Mouse (Mus musculus) heart, postnatal 0 days (tissue): ENCODE results near the gene Eif2ak4. TPM values are rescaled to one million over a fixed set of nuclear protein-coding genes. Genes with fewer than 3 reads are reported as not detected.
A peak's percentile ranks its signal among the peaks of the same experiment; 100 is the strongest.

Experiments
- ATAC-seq: fragments of 200-750 bp; cut with Nextera tagmentation; 2 replicates; pipeline ENCODE4 v1.8.0; 2017; ENCODE audit warnings: low read depth, moderate number of reproducible peaks, moderate library complexity; ENCODE audit not compliant: insufficient read depth
- DNase-seq: peaks from one replicate; pipeline ENCODE4 v3.0.0-alpha.2; 2016; ENCODE audit warnings: low spot score
- H3K27ac ChIP-seq: fragments of 300-500 bp; sonication (generic); 2 replicates; pipeline ENCODE4 v1.5.1; 2014; ENCODE audit warnings: low read depth, mild to moderate bottlenecking
- H3K27me3 ChIP-seq: fragments of 300-500 bp; sonication (generic); 2 replicates; pipeline ENCODE4 v1.6.1; 2014; ENCODE audit warnings: low read length, mixed read lengths; ENCODE audit not compliant: control insufficient read depth, insufficient read depth
- H3K36me3 ChIP-seq: fragments of 300-500 bp; sonication (generic); replicated peaks from 2 replicates; pipeline ENCODE4 v1.6.1; 2014; ENCODE audit warnings: low read length, mixed read lengths; ENCODE audit not compliant: control insufficient read depth, insufficient read depth
- H3K4me1 ChIP-seq: fragments of 300-500 bp; sonication (generic); 2 replicates; pipeline ENCODE4 v1.6.1; 2014; ENCODE audit warnings: antibody characterized with exemption; ENCODE audit not compliant: control insufficient read depth, insufficient read depth
- H3K4me2 ChIP-seq: fragments of 300-500 bp; sonication (generic); 2 replicates; pipeline ENCODE4 v1.6.1; 2014; ENCODE audit warnings: low read depth, mild to moderate bottlenecking, low read length, moderate library complexity
- H3K4me3 ChIP-seq: fragments of 300-500 bp; sonication (generic); 2 replicates; pipeline ENCODE4 v1.5.1; 2014; ENCODE audit warnings: low read depth, low read length
- H3K9ac ChIP-seq: fragments of 300-500 bp; sonication (generic); replicated peaks from 2 replicates; pipeline ENCODE4 v1.6.1; 2014; ENCODE audit warnings: low read depth, low read length, mixed read lengths
- H3K9me3 ChIP-seq: fragments of 300-500 bp; sonication (generic); replicated peaks from 2 replicates; pipeline ENCODE4 v1.6.1; 2016; ENCODE audit warnings: low read length; ENCODE audit not compliant: control insufficient read depth
- CTCF ChIP-seq: IDR thresholded peaks from 2 replicates; pipeline ENCODE4 v1.5.1; 2016; ENCODE audit warnings: antibody characterized with exemption, control low read depth, low read depth
- EP300 ChIP-seq: IDR thresholded peaks from 2 replicates; pipeline ENCODE4 v1.6.1; 2016; ENCODE audit warnings: antibody characterized with exemption, low read depth
- WGBS: fragments of 180-500 bp; shearing (Covaris S2); extraction: QIAGEN DNeasy Blood & Tissue Kit; methylation state at CpG from one replicate; pipeline ENCODE4 v1.1.7; 2014; 5-methylcytosine and 5-hydroxymethylcytosine counted together
- polyA plus RNA-seq: library from polyadenylated mRNA; unstranded; fragments of >200 nt; fragmentation: Nextera tagmentation; extraction: Ambion mirVana; gene quantifications from 2 replicates; pipeline ENCODE4 v1.2.1, GENCODE M21; 2015
- total RNA-seq: library from RNA; depleted of rRNA; stranded (reverse); fragments of >200 nt; gene quantifications from 2 replicates; pipeline ENCODE4 v1.2.3, GENCODE M21; 2014; ENCODE audit warnings: low replicate concordance

Eif2ak4 gene
- total and polyA plus RNA-seq, 2 experiments from 2014 or later = 3.0 to 12.1 TPM

DNA sequence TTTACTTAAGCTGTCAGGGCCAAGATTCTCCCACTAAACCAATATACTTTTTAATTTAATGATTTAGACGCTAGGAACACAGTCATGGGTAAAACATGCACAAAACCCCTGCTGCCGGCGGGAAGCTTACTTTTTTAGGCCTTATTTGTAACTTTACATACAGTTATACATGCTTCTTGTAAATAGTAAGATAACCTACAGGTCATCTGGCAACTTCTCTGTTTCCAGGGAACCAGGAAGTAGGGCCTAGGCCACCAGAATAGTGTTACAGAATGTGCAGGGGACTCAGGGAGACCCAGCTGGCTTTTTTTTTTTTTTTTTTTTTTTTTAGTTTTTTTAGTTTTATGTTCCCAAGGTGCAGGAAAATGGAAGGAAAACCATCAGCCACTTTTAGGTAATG is 1.2 kb downstream of the Eif2ak4 start:
- TF ChIP-seq CTCF (no peak), EP300 (no peak)
- H3K27me3 ChIP-seq = no peaks in the 10 kb centered on the region
- no peaks in the 10 kb centered on the region for H3K9me3 ChIP-seq
- peak overlapping the region; percentile 84 for H3K4me3 ChIP-seq
- ATAC-seq = no peak
- no peaks in the 10 kb centered on the region for H3K36me3 ChIP-seq
- peak overlapping the region; percentile 94; the same call in 1 of the 2 replicates for H3K27ac ChIP-seq
- peak overlapping the region; percentile 64 for H3K4me2 ChIP-seq
- H3K4me1 ChIP-seq = peaks cover 20% of the 10 kb centered on the region; the same call in 1 of the 2 replicates
- DNase-seq = no peak
- WGBS = 53% methylated on average over 3 of the region's 3 CpGs
- peak overlapping the region; percentile 80; the same call in 1 of the 2 replicates for H3K9ac ChIP-seq

DNA sequence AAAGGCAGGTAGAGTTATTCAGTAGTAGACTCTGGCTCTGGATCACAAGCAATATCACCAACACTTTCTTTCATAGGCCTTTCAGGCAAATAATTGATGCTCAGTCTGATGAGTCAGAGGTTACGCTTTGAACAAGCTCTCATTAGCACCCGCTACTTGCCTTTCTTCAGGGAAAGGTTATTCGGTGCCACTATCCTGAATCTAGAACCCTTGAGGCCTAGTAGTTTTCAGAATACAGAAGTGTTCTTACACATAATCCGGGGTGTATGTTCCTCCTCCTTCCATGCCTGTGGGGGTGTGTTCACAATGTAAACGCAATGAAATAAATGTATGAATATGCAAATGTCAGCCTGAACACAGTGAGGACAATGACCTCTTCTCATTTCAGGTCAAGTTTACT is 1.7 kb downstream of the Eif2ak4 start:
- Histone ChIP-seq H3K27ac (no peak overlapping the region), H3K4me2 (peak overlapping the region; percentile 64; the same call in 1 of the 2 replicates), H3K36me3 (no peaks in the 10 kb centered on the region), H3K4me3 (no peak overlapping the region), H3K9ac (no peak overlapping the region), H3K4me1 (peaks cover 20% of the 10 kb centered on the region; the same call in 1 of the 2 replicates), H3K27me3 (no peaks in the 10 kb centered on the region), H3K9me3 (no peaks in the 10 kb centered on the region)
- no peak for DNase-seq
- ATAC-seq = no peak
- 85% methylated on average over 5 of the region's 5 CpGs for WGBS
- TF ChIP-seq EP300 = no peak
- TF ChIP-seq CTCF = no peak

DNA sequence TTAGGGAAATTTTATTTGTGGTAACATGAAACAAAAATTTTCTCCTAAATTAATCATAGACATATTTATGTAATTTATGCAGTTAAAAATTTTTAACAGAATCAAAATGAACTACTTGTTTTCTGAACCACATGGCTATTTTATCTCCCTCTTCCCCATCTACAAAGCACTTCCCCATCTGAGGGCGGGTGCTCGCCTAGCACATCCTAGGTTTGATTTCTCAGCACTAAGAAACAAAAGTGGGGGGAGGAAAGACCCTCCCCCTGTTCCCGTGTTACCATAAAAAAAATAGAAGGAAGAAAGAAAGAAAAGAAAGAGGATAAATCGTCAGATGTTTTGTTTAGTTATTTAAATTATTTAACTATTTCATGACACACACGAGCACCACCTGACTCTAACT is 2.8 kb downstream of the Eif2ak4 start:
- peaks cover 20% of the 10 kb centered on the region; the same call in 1 of the 2 replicates for H3K4me1 ChIP-seq
- H3K9me3 ChIP-seq = no peaks in the 10 kb centered on the region
- no peak overlapping the region for H3K9ac ChIP-seq
- no peak for TF ChIP-seq CTCF
- DNase-seq (no peak), ATAC-seq (no peak)
- 62% methylated on average over 5 of the region's 5 CpGs for WGBS
- no peak overlapping the region for H3K4me2 ChIP-seq
- H3K27ac ChIP-seq = no peak overlapping the region
- H3K36me3 ChIP-seq = no peaks in the 10 kb centered on the region
- H3K27me3 ChIP-seq = no peaks in the 10 kb centered on the region
- no peak overlapping the region for H3K4me3 ChIP-seq

DNA sequence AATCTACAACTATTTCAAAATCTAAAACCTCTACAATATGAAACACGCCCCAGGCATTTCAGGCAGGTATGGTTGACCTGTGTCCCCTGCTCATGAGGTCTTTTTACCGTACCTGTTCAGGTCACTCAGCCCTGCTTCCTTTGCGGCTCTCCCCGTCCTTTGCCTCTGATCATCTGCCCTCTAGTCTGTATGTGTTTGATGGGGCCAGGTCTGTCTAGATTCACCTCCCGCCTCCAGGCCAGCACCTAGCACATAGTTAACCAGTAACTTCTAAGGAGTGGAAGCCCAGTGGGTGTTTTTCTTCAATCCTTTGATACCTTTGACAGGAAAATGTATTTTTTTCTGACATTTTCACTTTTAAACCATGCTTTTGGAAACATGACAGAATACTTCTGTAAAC is 11.3 kb downstream of the Eif2ak4 start:
- TF ChIP-seq CTCF (no peak), EP300 (no peak)
- no peaks in the 10 kb centered on the region for H3K27me3 ChIP-seq
- no peak overlapping the region for H3K4me3 ChIP-seq
- H3K4me2 ChIP-seq = no peak overlapping the region
- no peaks in the 10 kb centered on the region for H3K4me1 ChIP-seq
- no peaks in the 10 kb centered on the region for H3K9me3 ChIP-seq
- DNase-seq (no peak), ATAC-seq (no peak)
- H3K27ac ChIP-seq = no peak overlapping the region
- WGBS = 94% methylated on average over 5 of the region's 5 CpGs
- no peak overlapping the region for H3K9ac ChIP-seq
- 0 out of 2 replicates have a peak, but pooled peaks cover 10% of the 10 kb centered on the region for H3K36me3 ChIP-seq

DNA sequence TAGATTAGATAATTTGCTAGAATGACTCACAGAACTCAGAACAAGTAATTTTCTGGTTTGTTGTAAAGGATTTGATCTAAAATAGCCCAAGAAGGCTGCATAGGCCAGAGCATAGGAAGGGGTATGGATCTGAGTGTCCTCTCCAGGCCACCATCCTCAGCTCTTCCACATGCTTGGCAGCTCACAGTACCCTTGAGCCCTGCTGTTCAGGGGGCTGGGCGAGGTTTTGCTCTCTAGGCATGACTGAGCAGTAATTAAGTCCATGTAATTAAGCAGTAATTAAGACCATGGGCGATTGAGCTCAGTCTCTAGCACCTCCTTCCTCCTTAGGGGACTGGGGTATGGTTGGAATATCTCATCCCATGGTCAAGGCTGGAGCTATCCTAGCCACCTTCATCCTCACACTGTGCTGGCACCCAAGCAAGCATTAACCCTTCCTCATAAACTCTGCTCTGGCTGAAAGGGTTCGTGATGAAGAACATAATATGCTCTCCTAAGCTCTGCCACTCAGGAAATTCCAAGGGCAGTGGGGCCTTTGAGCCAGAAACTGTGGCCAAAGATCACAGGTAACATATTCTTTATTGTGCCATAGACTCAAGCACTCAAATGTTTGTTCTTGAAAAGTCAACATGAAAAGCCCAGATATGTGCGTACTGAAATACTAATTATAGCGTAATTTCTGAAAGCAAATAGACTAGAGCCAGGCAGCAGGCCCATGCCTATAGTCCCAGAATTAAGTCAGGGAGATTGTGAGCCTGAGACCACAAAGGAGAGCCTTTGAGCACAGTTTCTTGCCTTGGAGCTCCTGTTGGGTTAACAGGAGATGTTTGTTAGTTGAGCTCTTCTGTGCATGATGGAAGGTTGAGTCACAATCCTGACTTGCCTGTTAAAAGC is 13.7 kb downstream of the Eif2ak4 start:
- no peak overlapping the region for H3K9ac ChIP-seq
- no peaks in the 10 kb centered on the region for H3K27me3 ChIP-seq
- H3K4me3 ChIP-seq = no peak overlapping the region
- DNase-seq (no peak), ATAC-seq (no peak)
- 0 out of 2 replicates have a peak, but pooled peaks cover 10% of the 10 kb centered on the region for H3K36me3 ChIP-seq
- TF ChIP-seq CTCF (no peak), EP300 (no peak)
- 85% methylated on average over 5 of the region's 5 CpGs for WGBS
- H3K9me3 ChIP-seq = no peaks in the 10 kb centered on the region
- H3K4me1 ChIP-seq = no peaks in the 10 kb centered on the region
- H3K4me2 ChIP-seq = no peak overlapping the region
- H3K27ac ChIP-seq = no peak overlapping the region

DNA sequence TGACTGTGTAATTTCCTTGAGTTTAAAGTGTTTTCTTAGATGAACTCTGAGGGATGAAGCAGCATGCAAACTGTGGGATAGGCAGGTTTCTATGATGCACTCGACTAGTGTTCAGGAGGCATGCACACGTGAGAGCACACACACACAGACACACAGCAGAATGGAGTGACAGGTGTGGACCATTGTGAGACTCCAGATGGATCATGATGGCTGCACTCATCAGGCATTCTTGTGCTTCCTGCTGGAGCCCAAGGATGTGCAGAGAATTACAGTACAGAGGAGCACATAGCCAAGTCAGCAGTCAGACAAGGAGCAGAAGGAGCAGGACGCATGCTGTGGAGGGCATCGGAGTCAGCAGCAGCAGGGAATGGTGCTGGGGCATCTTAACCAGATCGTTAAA is 15.9 kb downstream of the Eif2ak4 start:
- DNase-seq (no peak), ATAC-seq (no peak)
- Histone ChIP-seq H3K36me3 (0 out of 2 replicates have a peak, but pooled peaks cover 19% of the 10 kb centered on the region), H3K9me3 (no peaks in the 10 kb centered on the region), H3K4me3 (no peak overlapping the region), H3K4me1 (no peaks in the 10 kb centered on the region), H3K27me3 (no peaks in the 10 kb centered on the region), H3K4me2 (no peak overlapping the region), H3K27ac (no peak overlapping the region), H3K9ac (no peak overlapping the region)
- TF ChIP-seq EP300 = no peak
- no peak for TF ChIP-seq CTCF
- 76% methylated on average over 5 of the region's 5 CpGs for WGBS
